Mouse (Mus musculus) olfactory bulb, adult 2 months (tissue): ENCODE results near the gene Zscan29. TPM values are rescaled to one million over a fixed set of nuclear protein-coding genes. Genes with fewer than 3 reads are reported as not detected.
A peak's percentile ranks its signal among the peaks of the same experiment; 100 is the strongest.

Source experiments
- H3K27ac ChIP-seq: fragments of 200-500 bp; 2 replicates; pipeline ENCODE4 v1.5.1; 2012; ENCODE audit warnings: low read depth, low read length; ENCODE audit not compliant: insufficient read depth
- H3K4me1 ChIP-seq: fragments of 200-500 bp; 2 replicates; pipeline ENCODE4 v1.6.1; 2012; ENCODE audit warnings: low read length; ENCODE audit not compliant: control insufficient read depth, insufficient read depth
- H3K4me3 ChIP-seq: fragments of 200-500 bp; 2 replicates; pipeline ENCODE4 v1.5.1; 2012; ENCODE audit warnings: mild to moderate bottlenecking, low read depth, low read length, moderate library complexity; ENCODE audit not compliant: insufficient read depth
- CTCF ChIP-seq: fragments of 200-500 bp; IDR thresholded peaks from 2 replicates; pipeline ENCODE4 v1.5.1; 2012; ENCODE audit warnings: low read depth, mild to moderate bottlenecking, low read length, moderate library complexity; ENCODE audit not compliant: insufficient read depth
- POLR2A ChIP-seq: fragments of 200-500 bp; IDR thresholded peaks from 2 replicates; pipeline ENCODE4 v1.6.1; 2012; ENCODE audit warnings: mild to moderate bottlenecking, low read depth, low read length, moderate library complexity; ENCODE audit not compliant: insufficient read depth
- WGBS: fragments of 180-500 bp; shearing (Covaris S2); methylation state at CpG from one replicate; pipeline ENCODE4 v1.1.7; 2018; 5-methylcytosine and 5-hydroxymethylcytosine counted together
- polyA plus RNA-seq: library from polyadenylated mRNA; stranded (reverse); fragments of >200 nt; gene quantifications from 2 replicates; pipeline ENCODE4 v1.2.4, GENCODE M21; 2012; ENCODE audit warnings: low replicate concordance; ENCODE audit not compliant: missing spikeins, insufficient read depth, insufficient read length

The Zscan29 gene
- polyA plus RNA-seq, 1 experiment = not detected

DNA sequence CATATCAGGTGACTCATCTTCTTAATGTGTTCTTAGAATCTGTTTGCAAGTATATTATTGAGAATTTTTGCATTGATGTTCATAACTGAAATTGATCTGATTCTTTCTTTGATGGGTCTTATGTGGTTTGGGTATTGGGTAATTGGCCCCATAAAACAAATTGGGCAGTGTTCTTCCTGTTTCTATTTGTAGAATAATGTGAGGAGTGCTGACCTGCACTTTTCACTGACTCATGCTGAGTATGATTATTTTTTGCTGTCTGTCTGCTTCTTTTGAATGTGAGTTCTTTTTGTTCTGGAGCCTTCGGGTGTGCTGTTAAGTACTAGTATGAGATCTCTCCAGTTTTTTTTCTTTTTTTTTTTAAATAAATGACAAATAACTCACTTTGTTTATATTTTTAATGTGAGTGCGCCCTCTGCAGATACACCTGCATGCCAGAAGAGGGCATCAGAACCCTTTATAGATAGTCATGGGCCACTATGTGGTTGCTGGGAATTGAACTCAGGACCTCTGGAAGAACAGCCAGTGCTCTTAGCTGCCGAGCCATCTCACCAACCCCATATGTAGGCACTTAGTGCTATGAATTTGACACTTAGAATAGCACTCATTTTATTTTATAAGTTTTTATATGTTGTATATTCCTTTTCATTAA, 8.0 kb upstream of the Zscan29 start:
- WGBS = 93% methylated on average over 3 of the region's 3 CpGs
- TF ChIP-seq POLR2A (no peak), CTCF (no peak)
- Histone ChIP-seq H3K4me3 (no peak overlapping the region), H3K4me1 (0 out of 2 replicates have a peak, but pooled peaks cover 2% of the 10 kb centered on the region), H3K27ac (no peak overlapping the region)

DNA sequence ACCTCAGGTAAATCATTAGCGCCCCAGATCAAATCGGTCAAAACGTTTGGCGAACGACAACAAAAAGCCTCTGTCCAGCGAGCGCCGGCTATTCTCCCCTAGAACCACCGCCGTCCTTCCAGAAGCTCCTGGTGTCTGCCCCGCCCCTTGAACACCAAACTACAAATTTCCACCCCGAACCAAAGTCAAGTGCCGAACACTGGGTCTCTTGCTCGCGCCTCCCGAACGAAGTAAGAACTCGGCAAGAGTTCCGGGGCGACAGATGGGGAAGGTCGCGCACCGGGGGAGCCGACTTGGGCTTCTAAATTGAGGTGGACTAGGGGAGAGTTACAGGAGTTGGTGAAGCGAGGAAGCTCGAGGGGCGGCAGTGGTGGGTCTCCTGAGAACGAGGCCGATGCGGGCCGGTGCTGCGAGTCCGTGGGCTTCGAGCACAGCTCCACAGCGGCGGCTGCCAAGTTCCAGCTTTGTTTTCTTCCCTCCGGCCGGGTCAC, 399 bp downstream of the Zscan29 start, which contains the start of gene Tubgcp4:
Tubgcp4 (plus strand) TSS at position 174 of the 491 bp plus-strand sequence.
- peak within 1 kb of the TSS; percentile 27; the same call in 1 of the 2 replicates for H3K27ac ChIP-seq
- peak within 1 kb of the TSS; percentile 68 for H3K4me3 ChIP-seq
- peaks cover 9% of the 10 kb centered on the region for H3K4me1 ChIP-seq
- no peak for TF ChIP-seq CTCF
- no peak for TF ChIP-seq POLR2A
- under 1% methylated on average over 38 of the region's 38 CpGs for WGBS

DNA sequence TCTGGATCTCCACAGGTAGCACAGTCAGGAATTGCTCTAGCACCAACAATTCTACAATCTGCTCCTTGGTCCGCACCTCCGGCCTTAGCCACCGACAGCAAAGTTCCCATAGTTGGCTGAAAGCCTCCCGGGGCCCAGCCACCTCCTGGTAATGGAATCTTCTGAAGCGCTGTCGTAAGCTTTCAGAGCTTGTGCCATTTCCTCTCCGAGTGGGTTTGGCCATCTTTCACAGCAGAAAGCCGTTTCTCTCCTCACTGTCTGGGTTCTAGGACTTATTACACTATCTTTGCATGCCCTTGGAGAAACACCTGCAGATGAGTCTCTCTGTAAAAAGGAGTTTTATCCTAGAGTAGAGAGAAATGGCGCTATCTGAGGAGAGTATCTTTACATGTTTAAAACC, 1.0 kb downstream of the Zscan29 start:
- TF ChIP-seq CTCF (no peak), POLR2A (no peak)
- H3K4me3 ChIP-seq = peak overlapping the region; percentile 33
- 3% methylated on average over 9 of the region's 9 CpGs for WGBS
- H3K27ac ChIP-seq = no peak overlapping the region
- H3K4me1 ChIP-seq = peaks cover 9% of the 10 kb centered on the region

DNA sequence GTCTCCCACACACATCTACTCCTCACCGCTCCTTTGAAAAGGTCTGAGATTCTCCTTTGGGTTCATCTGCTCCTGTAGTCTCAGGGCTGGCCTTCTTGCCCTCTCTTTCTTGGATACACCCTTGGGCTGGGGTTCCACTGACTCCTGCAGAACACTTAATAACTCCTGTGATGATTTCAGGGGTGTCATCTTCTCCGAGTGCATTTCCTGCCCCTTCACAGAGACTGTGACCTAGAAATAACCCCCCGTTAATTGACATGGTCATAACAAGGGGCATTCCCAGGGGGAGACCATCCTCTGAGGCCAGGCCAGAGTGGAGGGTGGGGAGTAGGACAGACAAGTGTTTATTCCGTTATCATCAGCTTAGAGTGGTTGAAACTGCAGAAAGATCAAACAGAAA, 1.8 kb downstream of the Zscan29 start:
- H3K4me1 ChIP-seq = peaks cover 9% of the 10 kb centered on the region
- no peak overlapping the region for H3K27ac ChIP-seq
- 41% methylated on average over 4 of the region's 4 CpGs for WGBS
- TF ChIP-seq POLR2A = no peak
- no peak for TF ChIP-seq CTCF
- H3K4me3 ChIP-seq = no peak overlapping the region

DNA sequence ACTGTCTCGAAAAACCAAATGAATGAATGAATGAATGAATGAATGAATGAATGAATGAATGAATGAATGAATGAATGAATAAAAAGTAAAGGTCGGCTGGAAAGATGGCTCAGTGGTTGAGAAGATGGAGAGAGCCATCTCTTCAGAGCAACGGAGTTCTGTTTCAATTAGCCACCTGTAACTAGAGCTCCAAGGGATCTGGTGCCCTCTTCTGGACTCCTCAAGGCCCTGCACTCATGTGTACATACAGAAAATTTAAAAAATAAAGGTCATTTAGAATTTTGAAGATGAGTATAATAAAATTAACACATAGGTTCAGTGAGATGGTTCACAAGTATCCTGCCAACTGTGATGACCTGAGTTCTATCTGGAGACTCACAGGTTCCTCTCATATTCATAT, 17.8 kb downstream of the Zscan29 start:
- 87% methylated on average over 3 of the region's 3 CpGs for WGBS
- no peak overlapping the region for H3K4me3 ChIP-seq
- TF ChIP-seq CTCF (no peak), POLR2A (no peak)
- no peak overlapping the region for H3K27ac ChIP-seq
- H3K4me1 ChIP-seq = no peaks in the 10 kb centered on the region

DNA sequence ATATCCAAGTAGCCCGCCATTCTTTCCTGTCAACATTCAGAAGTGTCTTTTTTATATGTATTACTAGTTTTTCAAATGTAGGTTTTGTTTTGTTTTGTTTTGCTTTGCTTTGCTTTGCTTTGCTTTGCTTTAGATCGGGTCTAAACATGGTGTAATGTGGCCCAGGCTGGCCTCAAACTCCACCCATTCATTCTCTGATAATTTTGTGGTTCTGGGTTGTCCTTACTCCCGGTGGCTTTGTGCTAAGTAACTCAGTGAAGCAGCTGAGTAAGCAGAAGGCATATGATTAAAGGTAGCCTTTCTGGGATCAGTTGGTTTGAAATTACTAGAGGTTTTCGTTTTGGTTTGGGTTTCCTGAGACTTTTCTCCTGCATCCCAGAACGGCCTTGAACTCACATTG, 21.2 kb downstream of the Zscan29 start:
- H3K4me3 ChIP-seq = no peak overlapping the region
- H3K4me1 ChIP-seq = no peaks in the 10 kb centered on the region
- no peak for TF ChIP-seq POLR2A
- TF ChIP-seq CTCF = no peak
- no peak overlapping the region for H3K27ac ChIP-seq
- WGBS = 90% methylated on average over 5 of the region's 5 CpGs

DNA sequence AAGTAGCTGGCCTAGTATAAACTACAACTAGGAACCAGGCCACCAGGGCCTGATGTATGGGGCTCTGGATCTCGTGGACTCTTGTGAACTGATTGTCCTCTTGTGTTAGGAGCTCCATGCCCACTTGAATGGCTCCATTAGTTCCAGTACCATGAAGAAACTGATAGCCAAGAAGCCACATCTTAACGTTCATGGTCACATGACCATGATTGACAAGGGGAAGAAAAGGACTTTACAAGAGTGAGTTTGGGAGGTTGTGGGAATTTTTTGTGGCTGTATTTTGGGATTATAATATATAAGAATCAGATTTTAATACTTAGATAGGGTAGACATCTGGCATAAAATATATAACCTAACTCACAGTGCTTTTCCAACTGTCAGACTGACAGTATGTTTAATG, 28.5 kb downstream of the Zscan29 start:
- no peak overlapping the region for H3K4me3 ChIP-seq
- TF ChIP-seq CTCF (no peak), POLR2A (no peak)
- 38% methylated on average over 2 of the region's 2 CpGs for WGBS
- H3K27ac ChIP-seq = no peak overlapping the region
- peaks cover 9% of the 10 kb centered on the region; the same call in 1 of the 2 replicates for H3K4me1 ChIP-seq

DNA sequence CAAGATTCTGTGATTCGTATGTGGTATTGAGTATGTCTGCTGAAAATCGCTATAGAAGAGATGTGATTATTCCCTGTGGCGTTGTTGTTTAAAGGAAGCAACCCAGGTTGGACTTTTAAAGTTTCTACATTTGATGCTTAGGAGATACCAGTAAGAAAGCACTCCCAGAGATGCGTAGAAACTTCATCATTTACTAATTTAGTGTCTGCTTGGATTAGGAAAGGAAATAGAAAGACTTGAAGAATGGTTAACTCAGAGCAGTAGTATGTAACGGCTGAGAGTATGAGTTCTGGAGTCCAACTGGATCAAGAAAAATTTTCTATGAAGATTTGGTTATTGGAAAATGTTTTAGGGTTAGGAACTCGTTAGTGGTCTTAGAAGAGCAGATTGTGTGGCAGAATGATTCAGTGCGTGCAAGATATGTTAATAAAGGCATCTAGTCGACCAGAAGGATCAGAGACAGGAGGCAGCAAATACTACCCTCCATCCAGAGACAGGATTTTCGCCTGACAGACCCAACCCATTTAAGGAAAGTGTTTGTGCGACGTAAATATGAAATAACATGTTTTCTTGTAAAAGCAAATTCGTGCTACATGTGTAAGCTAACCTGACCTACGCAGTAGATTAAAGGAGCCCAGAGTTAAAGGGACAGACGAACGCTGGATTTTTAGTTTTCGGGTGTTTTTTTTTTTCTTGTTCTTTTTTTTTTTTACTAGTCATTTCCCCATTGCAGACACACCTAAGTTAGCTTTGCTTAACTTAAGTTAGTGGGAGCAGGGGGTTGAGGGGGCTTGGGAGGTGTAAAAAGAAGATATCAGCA, 29.5 kb downstream of the Zscan29 start:
- H3K4me1 ChIP-seq = peaks cover 9% of the 10 kb centered on the region; the same call in 1 of the 2 replicates
- TF ChIP-seq CTCF (no peak), POLR2A (no peak)
- 48% methylated on average over 16 of the region's 16 CpGs for WGBS
- no peak overlapping the region for H3K4me3 ChIP-seq
- H3K27ac ChIP-seq = no peak overlapping the region
